Mouse (Mus musculus) intestine, embryonic 14.5 days (tissue): ENCODE data around the gene Gnptab. TPM values are rescaled to one million over a fixed set of nuclear protein-coding genes. Genes with fewer than 3 reads are reported as not detected.

ENCODE experiments used
- ATAC-seq: fragments of 200-750 bp; cut with Nextera tagmentation; replicated peaks from 2 replicates; pipeline ENCODE4 v1.8.0; 2017; ENCODE audit warnings: low read depth, moderate number of reproducible peaks, moderate TSS enrichment, moderate library complexity; ENCODE audit not compliant: low FRiP score, low TSS enrichment
- DNase-seq: peaks from one replicate; pipeline ENCODE4 v3.0.0-alpha.2; 2018; ENCODE audit warnings: low spot score
- H3K27ac ChIP-seq: fragments of 300-500 bp; sonication (generic); 2 replicates; pipeline ENCODE4 v1.5.1; 2014; ENCODE audit warnings: low read depth, mild to moderate bottlenecking, control low read depth
- H3K27me3 ChIP-seq: fragments of 300-500 bp; sonication (generic); replicated peaks from 2 replicates; pipeline ENCODE4 v1.6.1; 2014; ENCODE audit warnings: low read length, control low read depth; ENCODE audit not compliant: control insufficient read depth, insufficient read depth
- H3K36me3 ChIP-seq: fragments of 300-500 bp; sonication (generic); 2 replicates; pipeline ENCODE4 v1.6.1; 2014; ENCODE audit warnings: low read length, control low read depth; ENCODE audit not compliant: control insufficient read depth, insufficient read depth
- H3K4me1 ChIP-seq: fragments of 300-500 bp; sonication (generic); replicated peaks from 2 replicates; pipeline ENCODE4 v1.6.1; 2014; ENCODE audit warnings: low read length, control low read depth, mixed read lengths; ENCODE audit not compliant: control insufficient read depth, insufficient read depth
- H3K4me2 ChIP-seq: fragments of 300-500 bp; sonication (generic); 2 replicates; pipeline ENCODE4 v1.6.1; 2014; ENCODE audit warnings: low read length
- H3K4me3 ChIP-seq: fragments of 300-500 bp; sonication (generic); 2 replicates; pipeline ENCODE4 v1.5.1; 2014; ENCODE audit warnings: low read depth, low read length, control low read depth, mixed read lengths
- H3K9ac ChIP-seq: fragments of 300-500 bp; sonication (generic); 2 replicates; pipeline ENCODE4 v1.6.1; 2014; ENCODE audit warnings: mild to moderate bottlenecking, low read length
- H3K9me3 ChIP-seq: fragments of 300-500 bp; sonication (generic); 2 replicates; pipeline ENCODE4 v1.6.1; 2016; ENCODE audit warnings: low read length, control low read depth; ENCODE audit not compliant: control insufficient read depth
- whole genome bisulfite sequencing: fragments of 180-500 bp; shearing (Covaris S2); extraction: QIAGEN DNeasy Blood & Tissue Kit; methylation state at CpG from one replicate; pipeline ENCODE4 v1.1.7; 2014; 5-methylcytosine and 5-hydroxymethylcytosine counted together
- polyA plus RNA-seq: library from polyadenylated mRNA; unstranded; fragments of >200 nt; fragmentation: Nextera tagmentation; extraction: Ambion mirVana; gene quantifications from 2 replicates; pipeline ENCODE4 v1.2.1, GENCODE M21; 2014

The Gnptab gene
- polyA plus RNA-seq, 1 experiment from 2014 or later: 14.0 TPM

- Histone ChIP-seq H3K4me2 (no peak overlapping the region), H3K9ac (no peak overlapping the region), H3K4me1 (no peaks in the 10 kb centered on the region), H3K4me3 (no peak overlapping the region), H3K27me3 (no peaks in the 10 kb centered on the region), H3K9me3 (no peaks in the 10 kb centered on the region), H3K27ac (no peak overlapping the region), H3K36me3 (no peaks in the 10 kb centered on the region)
- WGBS: 85% methylated on average over 9 of the region's 9 CpGs
- DNase-seq: no peak
- no peak for ATAC-seq
Observed at GRCm38 (mm10) chr10:88392181-88392847, 13.4 kb downstream of the Gnptab start.

- Histone ChIP-seq H3K4me2 (no peak overlapping the region), H3K9ac (no peak overlapping the region), H3K4me3 (no peak overlapping the region), H3K9me3 (no peaks in the 10 kb centered on the region), H3K36me3 (no peaks in the 10 kb centered on the region), H3K27me3 (no peaks in the 10 kb centered on the region), H3K27ac (no peak overlapping the region), H3K4me1 (no peaks in the 10 kb centered on the region)
- ATAC-seq (no peak), DNase-seq (no peak)
- 79% methylated on average over 6 of the region's 6 CpGs for WGBS
Observed at GRCm38 (mm10) chr10:88398668-88399243, 19.8 kb downstream of the Gnptab start.

GRCm38 (mm10) chr10:88399271-88399670 lies 20.3 kb downstream of the Gnptab start:
- H3K4me3 ChIP-seq: no peak overlapping the region
- no peaks in the 10 kb centered on the region for H3K27me3 ChIP-seq
- DNase-seq (no peak), ATAC-seq (no peak)
- H3K9ac ChIP-seq: no peak overlapping the region
- WGBS: 87% methylated on average over 5 of the region's 5 CpGs
- no peaks in the 10 kb centered on the region for H3K9me3 ChIP-seq
- no peak overlapping the region for H3K4me2 ChIP-seq
- H3K4me1 ChIP-seq: no peaks in the 10 kb centered on the region
- no peak overlapping the region for H3K27ac ChIP-seq
- no peaks in the 10 kb centered on the region for H3K36me3 ChIP-seq

GRCm38 (mm10) chr10:88403021-88403420 lies 24.1 kb downstream of the Gnptab start:
- Histone ChIP-seq H3K27ac (no peak overlapping the region), H3K4me3 (no peak overlapping the region), H3K4me1 (no peaks in the 10 kb centered on the region), H3K9ac (no peak overlapping the region), H3K9me3 (no peaks in the 10 kb centered on the region), H3K27me3 (no peaks in the 10 kb centered on the region), H3K4me2 (no peak overlapping the region), H3K36me3 (no peaks in the 10 kb centered on the region; the same call in 1 of the 2 replicates)
- ATAC-seq: no peak
- no peak for DNase-seq
- WGBS: 93% methylated on average over 4 of the region's 4 CpGs

GRCm38 (mm10) chr10:88404220-88404619 lies 25.3 kb downstream of the Gnptab start:
- H3K9ac ChIP-seq: no peak overlapping the region
- no peaks in the 10 kb centered on the region for H3K4me1 ChIP-seq
- H3K36me3 ChIP-seq: no peaks in the 10 kb centered on the region; the same call in 1 of the 2 replicates
- H3K4me2 ChIP-seq: no peak overlapping the region
- no peak overlapping the region for H3K27ac ChIP-seq
- no peaks in the 10 kb centered on the region for H3K9me3 ChIP-seq
- DNase-seq (no peak), ATAC-seq (no peak)
- 71% methylated on average over 6 of the region's 6 CpGs for WGBS
- H3K27me3 ChIP-seq: no peaks in the 10 kb centered on the region
- no peak overlapping the region for H3K4me3 ChIP-seq

GRCm38 (mm10) chr10:88405812-88406211 lies 26.9 kb downstream of the Gnptab start:
- ATAC-seq (no peak), DNase-seq (no peak)
- H3K27ac ChIP-seq: no peak overlapping the region
- H3K27me3 ChIP-seq: no peaks in the 10 kb centered on the region
- H3K9ac ChIP-seq: no peak overlapping the region
- no peak overlapping the region for H3K4me3 ChIP-seq
- no peak overlapping the region for H3K4me2 ChIP-seq
- WGBS: 84% methylated on average over 7 of the region's 7 CpGs
- H3K9me3 ChIP-seq: no peaks in the 10 kb centered on the region
- no peaks in the 10 kb centered on the region for H3K4me1 ChIP-seq
- H3K36me3 ChIP-seq: no peaks in the 10 kb centered on the region; the same call in 1 of the 2 replicates

- H3K27me3 ChIP-seq: no peaks in the 10 kb centered on the region
- WGBS: 88% methylated on average over 12 of the region's 12 CpGs
- no peaks in the 10 kb centered on the region for H3K9me3 ChIP-seq
- DNase-seq: no peak
- H3K27ac ChIP-seq: no peak overlapping the region
- no peak overlapping the region for H3K9ac ChIP-seq
- no peak overlapping the region for H3K4me2 ChIP-seq
- ATAC-seq: no peak
- H3K4me3 ChIP-seq: no peak overlapping the region
- H3K4me1 ChIP-seq: no peaks in the 10 kb centered on the region
- no peaks in the 10 kb centered on the region; the same call in 1 of the 2 replicates for H3K36me3 ChIP-seq
Observed at GRCm38 (mm10) chr10:88407875-88408631, 29.1 kb downstream of the Gnptab start.

- DNase-seq (no peak), ATAC-seq (no peak)
- Histone ChIP-seq H3K9ac (no peak overlapping the region), H3K4me2 (no peak overlapping the region), H3K4me3 (no peak overlapping the region), H3K27ac (no peak overlapping the region), H3K27me3 (no peaks in the 10 kb centered on the region), H3K36me3 (peaks cover under 1% of the 10 kb centered on the region; the same call in 1 of the 2 replicates), H3K9me3 (no peaks in the 10 kb centered on the region), H3K4me1 (no peaks in the 10 kb centered on the region)
- 67% methylated on average over 2 of the region's 2 CpGs for WGBS
Observed at GRCm38 (mm10) chr10:88409751-88410150, 30.8 kb downstream of the Gnptab start.
